Mouse (Mus musculus) lung, adult 2 months (tissue): ENCODE results near the gene Gstt3.

Source experiments
- CTCF ChIP-seq: fragments of 200-500 bp; IDR thresholded peaks from 2 replicates; pipeline ENCODE4 v1.5.1; 2011; ENCODE audit warnings: mild to moderate bottlenecking, low read length, control low read depth; ENCODE audit not compliant: insufficient read depth
- POLR2A ChIP-seq: fragments of 200-500 bp; IDR thresholded peaks from 2 replicates; pipeline ENCODE4 v1.6.1; 2011; ENCODE audit warnings: low read depth, mild to moderate bottlenecking, control low read depth, low read length, borderline replicate concordance; ENCODE audit errors: extremely low read depth

- TF ChIP-seq POLR2A (peak; percentile 67; the same call in 1 of the 2 replicates), CTCF (no peak)
Measured at GRCm38 (mm10) chr10:75780769-75781578, at the start of gene Gstt3, which contains the start of gene Gm20441.
